Mouse (Mus musculus) intestine, embryonic 14.5 days (tissue): ENCODE results near the gene Sec24a. TPM values are rescaled to one million over a fixed set of nuclear protein-coding genes. Genes with fewer than 3 reads are reported as not detected.
A peak's percentile ranks its signal among the peaks of the same experiment; 100 is the strongest.
"Not testable (repeated sequence)": the region's sequence is repeated elsewhere in the genome, so short reads cannot be mapped to it uniquely, and the experiment has no call there.

ENCODE experiments used
- ATAC-seq: fragments of 200-750 bp; cut with Nextera tagmentation; replicated peaks from 2 replicates; pipeline ENCODE4 v1.8.0; 2017; ENCODE audit warnings: low read depth, moderate number of reproducible peaks, moderate TSS enrichment, moderate library complexity; ENCODE audit not compliant: low FRiP score, low TSS enrichment
- DNase-seq: peaks from one replicate; pipeline ENCODE4 v3.0.0-alpha.2; 2018; ENCODE audit warnings: low spot score
- H3K27ac ChIP-seq: fragments of 300-500 bp; sonication (generic); 2 replicates; pipeline ENCODE4 v1.5.1; 2014; ENCODE audit warnings: low read depth, mild to moderate bottlenecking, control low read depth
- H3K27me3 ChIP-seq: fragments of 300-500 bp; sonication (generic); replicated peaks from 2 replicates; pipeline ENCODE4 v1.6.1; 2014; ENCODE audit warnings: low read length, control low read depth; ENCODE audit not compliant: control insufficient read depth, insufficient read depth
- H3K36me3 ChIP-seq: fragments of 300-500 bp; sonication (generic); 2 replicates; pipeline ENCODE4 v1.6.1; 2014; ENCODE audit warnings: low read length, control low read depth; ENCODE audit not compliant: control insufficient read depth, insufficient read depth
- H3K4me1 ChIP-seq: fragments of 300-500 bp; sonication (generic); replicated peaks from 2 replicates; pipeline ENCODE4 v1.6.1; 2014; ENCODE audit warnings: low read length, control low read depth, mixed read lengths; ENCODE audit not compliant: control insufficient read depth, insufficient read depth
- H3K4me2 ChIP-seq: fragments of 300-500 bp; sonication (generic); 2 replicates; pipeline ENCODE4 v1.6.1; 2014; ENCODE audit warnings: low read length
- H3K4me3 ChIP-seq: fragments of 300-500 bp; sonication (generic); 2 replicates; pipeline ENCODE4 v1.5.1; 2014; ENCODE audit warnings: low read depth, low read length, control low read depth, mixed read lengths
- H3K9ac ChIP-seq: fragments of 300-500 bp; sonication (generic); 2 replicates; pipeline ENCODE4 v1.6.1; 2014; ENCODE audit warnings: mild to moderate bottlenecking, low read length
- H3K9me3 ChIP-seq: fragments of 300-500 bp; sonication (generic); 2 replicates; pipeline ENCODE4 v1.6.1; 2016; ENCODE audit warnings: low read length, control low read depth; ENCODE audit not compliant: control insufficient read depth
- WGBS: fragments of 180-500 bp; shearing (Covaris S2); extraction: QIAGEN DNeasy Blood & Tissue Kit; methylation state at CpG from one replicate; pipeline ENCODE4 v1.1.7; 2014; 5-methylcytosine and 5-hydroxymethylcytosine counted together
- polyA plus RNA-seq: library from polyadenylated mRNA; unstranded; fragments of >200 nt; fragmentation: Nextera tagmentation; extraction: Ambion mirVana; gene quantifications from 2 replicates; pipeline ENCODE4 v1.2.1, GENCODE M21; 2014

Gene Sec24a
- polyA plus RNA-seq, 1 experiment from 2014 or later: 19.2 TPM

GRCm38 (mm10) chr11:51670846-51671245 lies 92.6 kb downstream of the Sec24a start:
- ATAC-seq (no peak), DNase-seq (no peak)
- Histone ChIP-seq H3K4me1 (no peaks in the 10 kb centered on the region), H3K4me2 (no peak overlapping the region), H3K36me3 (no peaks in the 10 kb centered on the region), H3K4me3 (no peak overlapping the region), H3K27ac (no peak overlapping the region), H3K9ac (no peak overlapping the region), H3K9me3 (no peaks in the 10 kb centered on the region), H3K27me3 (no peaks in the 10 kb centered on the region)
- 93% methylated on average over 7 of the region's 7 CpGs for WGBS

- H3K36me3 ChIP-seq, H3K27ac ChIP-seq, H3K27me3 ChIP-seq, H3K4me3 ChIP-seq, ATAC-seq, H3K4me2 ChIP-seq, H3K4me1 ChIP-seq, H3K9me3 ChIP-seq, DNase-seq, H3K9ac ChIP-seq: not testable (repeated sequence)
- WGBS: 92% methylated on average over 7 of the region's 7 CpGs
These were observed 98.7 kb downstream of the Sec24a start for GRCm38 (mm10) chr11:51664747-51665146.

DNA sequence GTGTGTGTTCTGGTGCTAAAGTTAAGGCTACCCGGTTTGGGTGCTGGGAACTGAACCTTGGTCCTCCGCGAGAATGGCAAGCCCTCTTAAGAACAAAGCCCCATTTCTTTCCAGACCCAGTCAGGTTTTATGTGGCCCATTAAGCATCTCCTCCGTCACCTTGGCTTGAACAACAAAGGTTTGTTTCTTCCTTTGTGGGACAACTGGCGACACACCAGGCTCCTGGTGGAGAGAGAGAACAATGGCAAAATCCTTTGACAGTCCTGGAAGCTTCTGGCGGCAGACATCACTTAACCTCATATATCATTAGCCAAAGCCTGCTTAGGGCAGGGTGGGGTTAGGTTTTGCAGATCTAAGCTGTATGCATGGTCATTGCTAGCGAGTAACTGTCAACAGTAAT lies 100.8 kb downstream of the Sec24a start:
- 75% methylated on average over 7 of the region's 7 CpGs for WGBS
- Histone ChIP-seq H3K27me3 (no peaks in the 10 kb centered on the region), H3K9me3 (no peaks in the 10 kb centered on the region), H3K9ac (no peak overlapping the region), H3K4me1 (no peaks in the 10 kb centered on the region), H3K4me3 (no peak overlapping the region), H3K27ac (no peak overlapping the region), H3K4me2 (no peak overlapping the region), H3K36me3 (no peaks in the 10 kb centered on the region)
- no peak for ATAC-seq
- no peak for DNase-seq

DNA sequence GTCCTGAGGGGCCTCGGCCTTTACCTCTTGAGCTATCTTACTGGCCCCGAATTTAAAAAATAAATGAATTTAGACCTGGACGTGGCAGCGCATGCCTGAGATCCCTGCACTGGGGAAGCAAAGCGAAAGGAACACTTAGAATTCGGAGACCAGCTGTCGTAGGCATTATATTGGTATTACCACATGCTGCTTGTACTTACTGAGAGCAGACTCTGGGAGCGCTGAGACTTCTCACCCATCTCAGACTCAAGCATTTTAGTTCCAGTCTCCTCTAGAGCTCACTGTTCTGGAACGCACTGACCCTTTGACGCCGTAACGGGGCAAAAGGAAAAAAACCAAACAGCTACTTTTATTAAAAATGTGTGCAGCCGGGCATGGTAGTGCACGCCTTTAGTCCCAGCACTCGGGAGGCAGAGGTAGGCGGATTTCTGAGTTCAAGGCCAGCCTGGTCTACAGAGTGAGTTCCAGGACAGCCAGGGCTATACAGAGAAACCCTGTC lies 101.5 kb downstream of the Sec24a start:
- Histone ChIP-seq H3K4me3 (no peak overlapping the region), H3K9ac (no peak overlapping the region), H3K27me3 (no peaks in the 10 kb centered on the region), H3K36me3 (no peaks in the 10 kb centered on the region), H3K4me1 (no peaks in the 10 kb centered on the region), H3K9me3 (no peaks in the 10 kb centered on the region), H3K4me2 (no peak overlapping the region), H3K27ac (no peak overlapping the region)
- WGBS: 85% methylated on average over 16 of the region's 16 CpGs
- DNase-seq (no peak), ATAC-seq (no peak)

DNA sequence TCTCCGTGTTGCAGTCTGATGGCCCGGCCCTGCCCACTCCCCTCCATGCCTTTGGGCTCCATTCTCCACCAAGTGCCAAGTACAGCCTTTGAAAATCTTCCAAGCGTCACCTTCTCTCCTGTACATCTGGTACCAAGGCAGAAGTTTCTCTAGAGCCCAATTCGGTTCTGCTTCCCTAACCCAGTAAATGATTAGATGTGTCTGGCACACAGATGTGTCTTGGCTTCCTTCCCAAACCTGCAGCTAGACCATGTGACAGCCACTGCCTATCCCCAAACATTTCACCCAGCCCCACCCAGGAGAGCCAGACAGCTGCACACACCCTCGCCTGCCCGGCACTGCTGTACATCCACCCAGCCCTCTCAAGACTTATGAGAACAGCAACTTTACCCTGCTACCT lies 104.7 kb downstream of the Sec24a start:
- no peaks in the 10 kb centered on the region for H3K4me1 ChIP-seq
- no peaks in the 10 kb centered on the region for H3K36me3 ChIP-seq
- H3K27me3 ChIP-seq: no peaks in the 10 kb centered on the region
- no peak overlapping the region for H3K4me3 ChIP-seq
- WGBS: 49% methylated on average over 6 of the region's 6 CpGs
- H3K9ac ChIP-seq: no peak overlapping the region
- ATAC-seq: 0 out of 2 replicates have a peak, but pooled peaks have one; percentile 40
- no peak overlapping the region for H3K4me2 ChIP-seq
- H3K9me3 ChIP-seq: no peaks in the 10 kb centered on the region
- H3K27ac ChIP-seq: no peak overlapping the region
- DNase-seq: no peak

GRCm38 (mm10) chr11:51658291-51658690 lies 105.1 kb downstream of the Sec24a start:
- H3K4me1 ChIP-seq: no peaks in the 10 kb centered on the region
- DNase-seq (no peak), ATAC-seq (no peak)
- H3K9me3 ChIP-seq: no peaks in the 10 kb centered on the region
- 58% methylated on average over 7 of the region's 7 CpGs for WGBS
- no peak overlapping the region for H3K4me3 ChIP-seq
- H3K36me3 ChIP-seq: no peaks in the 10 kb centered on the region
- no peak overlapping the region for H3K27ac ChIP-seq
- no peaks in the 10 kb centered on the region for H3K27me3 ChIP-seq
- no peak overlapping the region for H3K4me2 ChIP-seq
- no peak overlapping the region for H3K9ac ChIP-seq

- no peak overlapping the region for H3K9ac ChIP-seq
- no peak overlapping the region for H3K4me3 ChIP-seq
- DNase-seq: no peak
- no peaks in the 10 kb centered on the region for H3K4me1 ChIP-seq
- no peaks in the 10 kb centered on the region for H3K27me3 ChIP-seq
- ATAC-seq: no peak
- no peaks in the 10 kb centered on the region for H3K9me3 ChIP-seq
- WGBS: 75% methylated on average over 10 of the region's 10 CpGs
- no peak overlapping the region for H3K4me2 ChIP-seq
- no peak overlapping the region for H3K27ac ChIP-seq
- H3K36me3 ChIP-seq: no peaks in the 10 kb centered on the region
These were observed 106.5 kb downstream of the Sec24a start for GRCm38 (mm10) chr11:51656798-51657521.

- Histone ChIP-seq H3K9ac (no peak overlapping the region), H3K36me3 (no peaks in the 10 kb centered on the region), H3K4me3 (no peak overlapping the region), H3K27ac (no peak overlapping the region), H3K27me3 (no peaks in the 10 kb centered on the region), H3K9me3 (no peaks in the 10 kb centered on the region), H3K4me2 (no peak overlapping the region), H3K4me1 (no peaks in the 10 kb centered on the region; the same call in 1 of the 2 replicates)
- ATAC-seq: no peak
- DNase-seq: no peak
- WGBS: 92% methylated on average over 3 of the region's 3 CpGs
These were observed 108.5 kb downstream of the Sec24a start for GRCm38 (mm10) chr11:51654891-51655290.

DNA sequence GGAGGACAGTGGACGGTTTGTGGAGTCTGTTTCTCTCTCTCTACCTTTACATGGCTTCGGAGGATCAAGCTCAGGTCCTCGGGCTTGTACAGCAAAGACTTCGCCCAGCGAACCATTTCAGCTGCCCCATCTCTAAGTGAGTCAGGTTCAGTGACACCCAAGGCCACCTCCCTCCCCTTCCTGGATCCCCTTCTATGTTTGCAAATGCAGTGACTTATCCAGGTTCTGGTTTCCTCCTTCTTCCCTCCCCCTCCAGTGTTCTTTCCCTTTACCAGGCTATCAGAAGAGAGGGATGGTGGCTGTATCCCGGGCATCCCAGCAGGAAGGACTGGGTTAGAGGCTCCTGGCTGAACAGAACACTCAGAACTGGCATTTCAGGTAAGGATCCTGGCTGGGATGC lies 109.7 kb downstream of the Sec24a start:
- Histone ChIP-seq H3K27me3 (no peaks in the 10 kb centered on the region), H3K36me3 (no peaks in the 10 kb centered on the region), H3K27ac (no peak overlapping the region), H3K9ac (no peak overlapping the region), H3K4me1 (peaks cover 9% of the 10 kb centered on the region; the same call in 1 of the 2 replicates), H3K4me3 (no peak overlapping the region), H3K4me2 (no peak overlapping the region), H3K9me3 (no peaks in the 10 kb centered on the region)
- DNase-seq (no peak), ATAC-seq (no peak)
- WGBS: 82% methylated on average over 6 of the region's 6 CpGs
